Mouse (Mus musculus) CD4-positive, CD25-positive, alpha-beta regulatory T cell, adult 2 months (primary cell): ENCODE results near the gene Phb.

ENCODE experiments used
- DNase-seq: peaks from one replicate; pipeline ENCODE4 v3.0.0-alpha.2; 2012; ENCODE audit warnings: low read depth, low spot score

Phb gene

GRCm38 (mm10) chr11:95650001-95650400 lies 16.8 kb upstream of the Phb start:
- no peak for DNase-seq

GRCm38 (mm10) chr11:95650981-95651380 lies 15.8 kb upstream of the Phb start:
- no peak for DNase-seq

GRCm38 (mm10) chr11:95657449-95657848 lies 9.3 kb upstream of the Phb start:
- DNase-seq = no peak

GRCm38 (mm10) chr11:95667177-95667576 lies 420 bp downstream of the Phb start:
- peak; percentile 66 for DNase-seq

GRCm38 (mm10) chr11:95668086-95668485 lies 1.3 kb downstream of the Phb start:
- peak; percentile 24 for DNase-seq

- no peak for DNase-seq
These were observed 8.7 kb downstream of the Phb start for GRCm38 (mm10) chr11:95675498-95675897.

GRCm38 (mm10) chr11:95676307-95676706 lies 9.6 kb downstream of the Phb start:
- DNase-seq = peak; percentile 74

- DNase-seq = no peak
These were observed 11.4 kb downstream of the Phb start for GRCm38 (mm10) chr11:95677925-95678701.

- DNase-seq = no peak
These were observed 15.3 kb downstream of the Phb start for GRCm38 (mm10) chr11:95681995-95682601.

- no peak for DNase-seq
These were observed 16.2 kb downstream of the Phb start for GRCm38 (mm10) chr11:95682946-95683345.

- DNase-seq = peak; percentile 83
These were observed 19.3 kb downstream of the Phb start for GRCm38 (mm10) chr11:95686031-95686430.

- DNase-seq = no peak
These were observed 20.4 kb downstream of the Phb start for GRCm38 (mm10) chr11:95687084-95687656.

- peak; percentile 61 for DNase-seq
These were observed 21.8 kb downstream of the Phb start for GRCm38 (mm10) chr11:95688515-95688914.

- peak; percentile 27 for DNase-seq
These were observed 22.2 kb downstream of the Phb start for GRCm38 (mm10) chr11:95688981-95689380.

GRCm38 (mm10) chr11:95689544-95689943 lies 22.8 kb downstream of the Phb start:
- DNase-seq = no peak

- no peak for DNase-seq
These were observed 31.8 kb downstream of the Phb start for GRCm38 (mm10) chr11:95698541-95698940.

GRCm38 (mm10) chr11:95700778-95701739 lies 34.3 kb downstream of the Phb start:
- no peak for DNase-seq

GRCm38 (mm10) chr11:95704032-95704969 lies 37.5 kb downstream of the Phb start:
- DNase-seq = no peak

GRCm38 (mm10) chr11:95704970-95705330 lies 38.2 kb downstream of the Phb start:
- no peak for DNase-seq

GRCm38 (mm10) chr11:95709534-95710040 lies 42.8 kb downstream of the Phb start:
- DNase-seq = no peak
